ENCODE assay signal across 19 mouse cellular contexts in genomic region chr7:143476702-143477335, GRCm38 (mm10). TPM values are rescaled to one million over a fixed set of nuclear protein-coding genes. Genes with fewer than 3 reads are reported as not detected.
A peak's percentile ranks its signal among the peaks of the same experiment; 100 is the strongest.
DNase-seq lines count a peak whose midpoint lies in the region; ATAC-seq and TF ChIP-seq lines count a peak whose summit lies in the region.
"Had no signal": no experiment of that assay in that cellular context is flagged by ENCODE, and none has a peak within 500 bp of the region (broad histone marks: within the 10 kb centered on the region; RNA-seq: fewer than 3 reads in every experiment).

No protein-coding gene starts in this region.

- H3K36me3 ChIP-seq in kidney, embryonic 14.5 days (ENCODE audit: control insufficient read depth, insufficient read depth, low read length), result no peaks in the 10 kb centered on the region
- H3K36me3 ChIP-seq in lung, postnatal 0 days (ENCODE audit: insufficient read depth, low read length), result no peaks in the 10 kb centered on the region
- H3K36me3 ChIP-seq: embryonic facial prominence, embryonic 13.5 days; limb, embryonic 12.5 days; neural tube, embryonic 15.5 days had no signal

- no peak overlapping the region for H3K4me2 ChIP-seq in kidney, embryonic 14.5 days (replicated peaks; ENCODE audit: low read depth, low read length)
- H3K4me2 ChIP-seq in lung, postnatal 0 days (replicated peaks; ENCODE audit: low read depth, low read length), result no peak overlapping the region
- H3K4me2 ChIP-seq: embryonic facial prominence, embryonic 13.5 days; limb, embryonic 12.5 days; midbrain, embryonic 11.5 days; neural tube, embryonic 15.5 days had no signal

- no peak overlapping the region for H3K9ac ChIP-seq in kidney, embryonic 14.5 days (ENCODE audit: low read depth, low read length)
- H3K9ac ChIP-seq in lung, postnatal 0 days (replicated peaks; ENCODE audit: low read depth), result no peak overlapping the region
- H3K9ac ChIP-seq: embryonic facial prominence, embryonic 13.5 days; limb, embryonic 12.5 days; neural tube, embryonic 15.5 days had no signal

- H3K27me3 ChIP-seq in kidney, embryonic 14.5 days (ENCODE audit: control insufficient read depth, insufficient read depth, low read length), result peaks cover 2% of the 10 kb centered on the region; the same call in 1 of the 2 replicates
- no peaks in the 10 kb centered on the region for H3K27me3 ChIP-seq in lung, postnatal 0 days (replicated peaks; ENCODE audit: insufficient read depth, low read length)
- peaks cover 6% of the 10 kb centered on the region for H3K27me3 ChIP-seq in Patski
- H3K27me3 ChIP-seq: embryonic facial prominence, embryonic 13.5 days; neural tube, embryonic 15.5 days had no signal

- CTCF ChIA-PET in Patski (lab: Charles Lee), result interaction anchor here (1.0 kb wide), 1 partner anchor 13 kb away, joined by 3 read pairs; no protein-coding TSS in a partner anchor

- WGBS in kidney, embryonic 14.5 days, result 86% methylated on average over 3 of the region's 3 CpGs
- 84% methylated on average over 3 of the region's 3 CpGs for WGBS in lung, postnatal 0 days

- POLR2A ChIA-PET in Patski (lab: Charles Lee), result no interaction called here

- peak; percentile 15 for TF ChIP-seq CTCF in lung, postnatal 0 days (IDR thresholded peaks at IDR 0.05)
- TF ChIP-seq CTCF in Patski (IDR thresholded peaks at IDR 0.05), result peak; percentile 33

- in situ Hi-C loops in Patski (cut with MboI; ENCODE audit: low pct_unique_long_range_greater_than_20kb), result no loop called here

- H3K27ac ChIP-seq in kidney, embryonic 14.5 days (ENCODE audit: low read depth, low read length), result no peak overlapping the region
- no peak overlapping the region for H3K27ac ChIP-seq in lung, postnatal 0 days (ENCODE audit: low read length)
- H3K27ac ChIP-seq: embryonic facial prominence, embryonic 13.5 days; gastrocnemius, adult 2 months; hindbrain, postnatal 0 days; limb, embryonic 12.5 days; macrophage; neural tube, embryonic 15.5 days had no signal

- no peaks in the 10 kb centered on the region for H3K4me1 ChIP-seq in kidney, embryonic 14.5 days (ENCODE audit: control insufficient read depth, insufficient read depth, low read length)
- H3K4me1 ChIP-seq in lung, postnatal 0 days (ENCODE audit: insufficient read depth, low read depth, low read length), result 0 out of 2 replicates have a peak, but pooled peaks cover 3% of the 10 kb centered on the region
- H3K4me1 ChIP-seq: limb, embryonic 12.5 days; neural tube, embryonic 15.5 days had no signal

- H3K4me3 ChIP-seq in kidney, embryonic 14.5 days (ENCODE audit: low read length), result no peak overlapping the region
- no peak overlapping the region for H3K4me3 ChIP-seq in lung, postnatal 0 days (ENCODE audit: low read depth, low read length)
- H3K4me3 ChIP-seq: embryonic facial prominence, embryonic 13.5 days; gastrocnemius, adult 2 months; limb, embryonic 12.5 days; neural tube, embryonic 15.5 days had no signal

- peak; percentile 77 for DNase-seq in kidney, adult 9 months
- DNase-seq in lung, postnatal 0 days (ENCODE audit: low spot score), result no peak
- no peak for DNase-seq in lung, postnatal 10 days
- no peak for DNase-seq in Patski (ENCODE audit: low read depth, low spot score)
- DNase-seq in spleen, postnatal 14 days (ENCODE audit: low spot score in 2 of 2), result no peak
- no peak for DNase-seq in layer of hippocampus, adult 9-11 months
- DNase-seq: cerebellum, adult 9-10 months; gastrocnemius, adult 2 months; lung, adult 2 months; right cerebral cortex, postnatal 4 days had no signal

- TF ChIP-seq EP300 in lung, postnatal 0 days (IDR thresholded peaks at IDR 0.05), result no peak

- no peak for ATAC-seq in kidney, embryonic 14.5 days (ENCODE audit: low FRiP score, low TSS enrichment)
- no peak for ATAC-seq in lung, postnatal 0 days
- no peak for ATAC-seq in Patski
- ATAC-seq: CD4-positive, CD25-positive, alpha-beta regulatory T cell, adult 4 months; forebrain, embryonic 16.5 days; hindbrain, postnatal 0 days had no signal

- H3K9me3 ChIP-seq in kidney, embryonic 14.5 days (ENCODE audit: control insufficient read depth, low read length), result no peaks in the 10 kb centered on the region
- no peaks in the 10 kb centered on the region for H3K9me3 ChIP-seq in lung, postnatal 0 days (ENCODE audit: low read length)
- H3K9me3 ChIP-seq: embryonic facial prominence, embryonic 13.5 days; limb, embryonic 12.5 days; neural tube, embryonic 15.5 days had no signal

RNA-seq across cellular contexts. Expression of gene Slc22a18, which starts 3.3 kb away (rescaled TPM):
- polyA plus RNA-seq in kidney, embryonic 14.5 days (2014; fragmentation: Nextera tagmentation; extraction: Ambion mirVana), result 4.4 and 4.7 TPM in 2 replicates
- 4.4 and 5.2 TPM in 2 replicates for polyA plus RNA-seq in lung, postnatal 0 days (2015; fragmentation: Nextera tagmentation; extraction: Ambion mirVana)
- 0.13 TPM for polyA plus RNA-seq in Patski (2021)
- polyA plus RNA-seq: CD4-positive, CD25-positive, alpha-beta regulatory T cell, adult 4 months had no signal

RNA-seq across cellular contexts. Expression of gene Cdkn1c, which starts 16.0 kb away (rescaled TPM):
- 1,196 and 1,506 TPM in 2 replicates for polyA plus RNA-seq in kidney, embryonic 14.5 days (2014; fragmentation: Nextera tagmentation; extraction: Ambion mirVana)
- polyA plus RNA-seq in lung, postnatal 0 days (2015; fragmentation: Nextera tagmentation; extraction: Ambion mirVana), result 207 and 220 TPM in 2 replicates
- polyA plus RNA-seq in Patski (2021), result 0.06 TPM

RNA-seq across cellular contexts. Expression of gene Phlda2, which starts 26.1 kb away (rescaled TPM):
- polyA plus RNA-seq in kidney, embryonic 14.5 days (2014; fragmentation: Nextera tagmentation; extraction: Ambion mirVana), result 7.3 and 10.6 TPM in 2 replicates
- polyA plus RNA-seq in lung, postnatal 0 days (2015; fragmentation: Nextera tagmentation; extraction: Ambion mirVana), result 3.2 and 5.4 TPM in 2 replicates
- polyA plus RNA-seq in Patski (2021), result not detected
- polyA plus RNA-seq: forebrain, embryonic 16.5 days; macrophage had no signal

Comparison
In these comparisons a context has a peak if more than half of its experiments do, and no peak if none do; other contexts are left out.
1. RNA of gene Cdkn1c, which starts 16.0 kb away (polyA plus RNA-seq): 1,196 to 1,506 TPM in kidney, embryonic 14.5 days and 207 to 220 TPM in lung, postnatal 0 days; 0.06 TPM in Patski (single experiment); every median in the first group is over 100 times any median in the second.